Mouse (Mus musculus) C2C12 (cell line): Measurements from ENCODE around the gene Kank2.

ENCODE experiments used
- CTCF ChIP-seq: IDR thresholded peaks from one replicate; pipeline ENCODE4 v1.5.1; 2011; ENCODE audit not compliant: control insufficient read depth, insufficient read depth, insufficient read length
- FOSL1 ChIP-seq: IDR thresholded peaks from one replicate; pipeline ENCODE4 v1.8.0; 2011; ENCODE audit warnings: mild to moderate bottlenecking, low read length; ENCODE audit not compliant: poor library complexity, insufficient read depth, severe bottlenecking
- MAX ChIP-seq: IDR thresholded peaks from one replicate; pipeline ENCODE4 v1.6.1; 2011; ENCODE audit warnings: mild to moderate bottlenecking, control low read depth

DNA sequence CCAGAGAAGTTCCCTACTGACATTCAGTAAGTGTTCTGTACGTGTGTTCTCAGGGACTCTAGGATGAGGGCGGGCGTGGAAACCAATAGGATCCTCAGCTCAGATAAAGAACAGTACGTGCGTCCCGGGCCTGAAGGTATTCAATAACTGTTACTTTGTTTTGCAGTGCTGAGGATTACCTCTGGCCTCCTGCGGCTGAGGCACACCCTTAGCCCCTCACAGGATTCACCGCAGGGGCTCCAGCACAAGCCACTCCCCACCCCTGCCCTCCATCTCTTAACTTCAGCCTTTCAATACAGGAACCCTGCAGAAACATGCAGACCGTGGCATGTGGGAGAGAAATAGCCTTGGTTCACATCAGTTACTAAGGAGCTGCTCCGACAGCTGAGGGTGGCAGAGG, 49.4 kb upstream of the Kank2 start:
- TF ChIP-seq MAX (no peak), CTCF (no peak), FOSL1 (no peak)
